Mouse (Mus musculus) brain, embryonic 14.5 days (tissue): ENCODE results near the gene Olfr1393.

Source experiments
- CTCF ChIP-seq: fragments of 200-500 bp; IDR thresholded peaks from 2 replicates; pipeline ENCODE4 v1.5.1; 2012; ENCODE audit warnings: inconsistent platforms, mild to moderate bottlenecking, moderate library complexity, borderline replicate concordance; ENCODE audit not compliant: insufficient read depth, insufficient read length; ENCODE audit errors: extremely low read depth
- POLR2A ChIP-seq: fragments of 200-500 bp; IDR thresholded peaks from 2 replicates; pipeline ENCODE4 v1.6.1; 2012; ENCODE audit warnings: mild to moderate bottlenecking, inconsistent platforms, borderline replicate concordance; ENCODE audit not compliant: poor library complexity, insufficient read depth, insufficient read length, severe bottlenecking; ENCODE audit errors: extremely low read depth

DNA sequence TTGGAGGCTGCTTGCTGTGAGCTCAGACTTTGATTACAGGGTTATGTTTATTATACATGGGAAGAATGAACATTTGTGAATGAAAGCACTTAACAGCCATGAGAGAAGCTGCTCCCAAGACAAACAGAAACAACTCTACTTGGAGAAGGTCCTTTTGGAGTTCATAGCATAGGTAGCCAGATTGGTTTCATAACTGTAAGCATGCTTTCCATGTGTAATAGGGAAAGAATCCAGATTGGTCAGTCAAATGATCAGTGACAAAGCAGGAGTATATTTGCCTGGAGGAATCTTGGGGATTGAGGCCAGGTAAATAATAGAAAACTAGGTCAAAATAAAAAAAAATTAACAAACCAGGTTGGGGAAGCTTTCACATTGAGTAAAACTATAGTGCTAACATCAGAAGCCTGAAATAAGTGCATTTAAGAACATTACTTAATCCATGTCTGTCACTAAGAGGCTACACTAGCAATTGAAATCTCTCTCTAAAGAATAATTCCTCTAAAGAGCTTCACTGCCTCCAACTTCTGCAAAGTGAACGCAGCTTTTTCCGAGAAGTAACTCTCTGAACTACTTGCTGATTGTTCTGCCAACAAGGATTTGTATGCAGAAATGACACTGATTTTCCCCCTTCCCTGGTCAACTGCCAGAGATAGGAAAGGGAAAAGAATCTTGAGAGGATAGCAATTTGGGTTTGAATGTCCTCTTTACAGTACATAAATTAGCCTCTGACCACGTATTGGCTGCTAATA, 42.5 kb upstream of the Olfr1393 start:
- TF ChIP-seq CTCF (no peak), POLR2A (no peak)
